21 mouse cellular contexts compared by ENCODE assay signal in the genomic region with DNA sequence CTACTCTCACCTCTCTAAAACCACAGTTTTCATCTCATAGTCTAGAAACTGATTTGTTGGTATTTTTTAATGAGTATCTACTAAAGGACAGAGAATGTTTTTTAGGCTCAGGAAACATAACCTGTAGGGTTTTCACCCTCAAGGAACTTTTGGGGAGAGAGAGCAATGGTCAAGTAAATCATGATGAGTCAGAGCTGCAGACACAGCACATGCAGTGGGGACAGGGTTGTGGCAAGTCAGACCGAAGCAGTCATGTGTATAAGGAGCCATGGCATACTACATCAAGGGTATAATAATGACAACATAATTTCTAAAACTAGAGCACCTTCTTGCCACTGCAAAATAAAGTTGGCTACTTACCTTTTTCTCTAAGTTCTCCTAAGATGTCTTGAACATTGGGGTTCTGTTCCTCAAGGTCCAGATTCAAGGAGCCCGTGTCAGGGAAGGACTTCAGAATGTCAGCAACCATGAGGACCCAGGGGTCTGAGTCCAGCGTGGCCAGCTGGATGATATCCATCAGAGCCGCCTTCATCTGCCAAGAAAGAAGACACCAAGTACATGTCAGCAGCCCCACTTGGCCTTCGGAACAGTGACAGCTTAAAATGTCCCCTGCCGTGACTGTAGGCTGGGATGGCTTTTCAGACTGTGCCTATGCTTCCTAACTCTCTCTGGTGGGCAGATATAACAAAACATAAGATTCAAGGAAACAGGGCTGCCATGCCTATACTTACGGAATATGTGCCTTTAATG. TPM values are rescaled to one million over a fixed set of nuclear protein-coding genes. Genes with fewer than 3 reads are reported as not detected.
DNase-seq lines count a peak whose midpoint lies in the region; ATAC-seq and TF ChIP-seq lines count a peak whose summit lies in the region.
"Had no signal": no experiment of that assay in that cellular context is flagged by ENCODE, and none has a peak within 500 bp of the region (broad histone marks: within the 10 kb centered on the region; RNA-seq: fewer than 3 reads in every experiment).

No protein-coding gene starts in this region.

- no peak for TF ChIP-seq RAD21 in MEL (IDR thresholded peaks at IDR 0.05; ENCODE audit: low read depth, low read length)

- H3K4me3 ChIP-seq in heart, embryonic 13.5 days, result no peak overlapping the region
- no peak overlapping the region for H3K4me3 ChIP-seq in MEL (ENCODE audit: control insufficient read depth in 1 of 2, insufficient read depth in 1 of 2, low read depth in 2 of 2, low read length in 2 of 2)
- H3K4me3 ChIP-seq in heart, adult 2 months, result no peak overlapping the region
- H3K4me3 ChIP-seq: forebrain, embryonic 12.5 days; limb, embryonic 13.5 days; neural tube, embryonic 12.5 days; stomach, embryonic 15.5 days had no signal

- no peak overlapping the region for H3K4me2 ChIP-seq in heart, embryonic 13.5 days
- H3K4me2 ChIP-seq: forebrain, embryonic 12.5 days; hindbrain, embryonic 14.5 days; limb, embryonic 13.5 days; midbrain, embryonic 11.5 days; neural tube, embryonic 12.5 days; stomach, embryonic 15.5 days had no signal

- ATAC-seq in heart, embryonic 13.5 days (ENCODE audit: extremely low read depth, insufficient number of reproducible peaks, low FRiP score, low TSS enrichment), result no peak
- no peak for ATAC-seq in inflammation-experienced regulatory T-cells, adult 6 months
- ATAC-seq: CD4-positive, CD25-positive, alpha-beta regulatory T cell, adult 4 months; intestine, embryonic 16.5 days had no signal

- TF ChIP-seq EP300 in MEL (IDR thresholded peaks at IDR 0.05; ENCODE audit: low read depth in 1 of 2, low read length in 2 of 2), result no peak
- TF ChIP-seq EP300 in heart, adult 2 months (IDR thresholded peaks at IDR 0.05; ENCODE audit: insufficient read depth, low read depth, low read length), result no peak

- no peaks in the 10 kb centered on the region for H3K27me3 ChIP-seq in heart, embryonic 13.5 days (replicated peaks)
- no peaks in the 10 kb centered on the region for H3K27me3 ChIP-seq in MEL (ENCODE audit: control insufficient read depth in 1 of 2, insufficient read depth in 2 of 2, low read length in 2 of 2)
- no peaks in the 10 kb centered on the region for H3K27me3 ChIP-seq in heart, adult 2 months (ENCODE audit: control insufficient read depth, insufficient read depth, low read length)
- H3K27me3 ChIP-seq: forebrain, embryonic 12.5 days; limb, embryonic 13.5 days; neural tube, embryonic 12.5 days; stomach, embryonic 15.5 days had no signal

- peaks cover 19% of the 10 kb centered on the region for H3K79me2 ChIP-seq in MEL (ENCODE audit: control insufficient read depth, insufficient read depth, low read length, poor library complexity)
- peaks cover 7% of the 10 kb centered on the region for H3K79me2 ChIP-seq in heart, adult 2 months (replicated peaks; ENCODE audit: control insufficient read depth, insufficient read depth, low read length)

- DNase-seq in heart, postnatal 14 days, result no peak
- peak; percentile 50 for DNase-seq in 416B (ENCODE audit: low read depth)
- DNase-seq in MEL (ENCODE audit: low read depth, low spot score), result no peak
- DNase-seq in cerebellum, postnatal 14 days, result peak; percentile 67 to 79
- no peak for DNase-seq in heart, adult 2 months
- DNase-seq: adrenal gland, postnatal 14 days; heart, postnatal 10 days; kidney, postnatal 10 days; lung, postnatal 14 days; thymus, adult 2 months had no signal

- no peaks in the 10 kb centered on the region for H3K9me3 ChIP-seq in heart, embryonic 13.5 days
- no peaks in the 10 kb centered on the region for H3K9me3 ChIP-seq in MEL (replicated peaks; ENCODE audit: insufficient read depth, low read length)
- H3K9me3 ChIP-seq: forebrain, embryonic 12.5 days; neural tube, embryonic 12.5 days; stomach, embryonic 15.5 days had no signal

- H3K4me1 ChIP-seq in heart, embryonic 13.5 days, result peaks cover 12% of the 10 kb centered on the region
- H3K4me1 ChIP-seq in MEL (ENCODE audit: control insufficient read depth in 1 of 2, insufficient read depth in 2 of 2, low read length in 2 of 2), result peaks cover 7 to 15% of the 10 kb centered on the region in 2 experiments
- H3K4me1 ChIP-seq in heart, adult 2 months (ENCODE audit: control insufficient read depth, insufficient read depth, low read length), result peaks cover 15% of the 10 kb centered on the region
- H3K4me1 ChIP-seq: forebrain, embryonic 12.5 days; limb, embryonic 13.5 days; neural tube, embryonic 12.5 days; stomach, embryonic 15.5 days had no signal

- 81% methylated on average over 7 of the region's 7 CpGs for WGBS in heart, embryonic 13.5 days
- 68% methylated on average over 7 of the region's 7 CpGs for WGBS in heart, adult 2 months

- intact Hi-C loops in heart, postnatal 14 days (cut with DNase I), result no loop called here
- intact Hi-C loops in heart, adult 2 months (cut with DNase I), result no loop called here

- TF ChIP-seq CTCF in MEL (IDR thresholded peaks at IDR 0.05 in 2 of 3, conservative IDR thresholded peaks at IDR 0.05 in 1 of 3; ENCODE audit: control insufficient read depth in 1 of 3, insufficient read depth in 1 of 3, low read depth in 2 of 3, low read length in 3 of 3, poor library complexity in 1 of 3, severe bottlenecking in 1 of 3), result no peak
- no peak for TF ChIP-seq CTCF in heart, adult 2 months (IDR thresholded peaks at IDR 0.05)

- H3K9ac ChIP-seq in heart, embryonic 13.5 days, result no peak overlapping the region
- H3K9ac ChIP-seq in MEL (ENCODE audit: control insufficient read depth, low read depth, low read length, poor library complexity, severe bottlenecking), result no peak overlapping the region
- H3K9ac ChIP-seq in heart, adult 2 months (ENCODE audit: low read depth, low read length), result no peak overlapping the region
- H3K9ac ChIP-seq: forebrain, embryonic 12.5 days; hindbrain, embryonic 14.5 days; limb, embryonic 13.5 days; liver, embryonic 14.5 days; neural tube, embryonic 12.5 days; stomach, embryonic 15.5 days had no signal

- no peak for TF ChIP-seq POLR2A in MEL (IDR thresholded peaks at IDR 0.05; ENCODE audit: control insufficient read depth in 1 of 2, insufficient read depth in 1 of 2, low read depth in 1 of 2, low read length in 2 of 2, poor library complexity in 1 of 2)
- no peak for TF ChIP-seq POLR2A in heart, adult 2 months (IDR thresholded peaks at IDR 0.05; ENCODE audit: insufficient read depth, low read depth, low read length)

- peaks cover 56% of the 10 kb centered on the region for H3K36me3 ChIP-seq in heart, embryonic 13.5 days
- peaks cover 21 to 40% of the 10 kb centered on the region in 2 experiments for H3K36me3 ChIP-seq in MEL (ENCODE audit: control insufficient read depth in 1 of 2, insufficient read depth in 2 of 2, low read length in 2 of 2)
- peaks cover 6% of the 10 kb centered on the region for H3K36me3 ChIP-seq in heart, adult 2 months (ENCODE audit: control insufficient read depth, insufficient read depth, low read length)

- H3K27ac ChIP-seq in heart, embryonic 13.5 days (replicated peaks), result 0 out of 2 replicates have a peak overlapping the region, but pooled peaks have one; percentile 2
- H3K27ac ChIP-seq in MEL (ENCODE audit: control insufficient read depth, low read depth, low read length), result peak overlapping the region; percentile 32; the same call in 1 of the 2 replicates
- no peak overlapping the region for H3K27ac ChIP-seq in heart, adult 2 months
- H3K27ac ChIP-seq: forebrain, embryonic 12.5 days; hindbrain, embryonic 14.5 days; limb, embryonic 13.5 days; liver, embryonic 14.5 days; neural tube, embryonic 12.5 days; stomach, embryonic 15.5 days had no signal

TF ChIP-seq in MEL, 35 proteins besides CTCF, POLR2A, EP300 and RAD21:
- TF ChIP-seq CHD1 (IDR thresholded peaks at IDR 0.05; ENCODE audit: low read depth, low read length) (no peak), POLR2AphosphoS5 (IDR thresholded peaks at IDR 0.05; ENCODE audit: borderline replicate concordance, low read depth, low read length) (no peak)
TF ChIP-seq in MEL: peak in this region for 0.

RNA-seq across cellular contexts. Expression of gene Nelfa, which starts 14.6 kb away (rescaled TPM):
- polyA plus RNA-seq in heart, embryonic 13.5 days (2015; fragmentation: Nextera tagmentation; extraction: Ambion mirVana), result 33.3 and 33.5 TPM in 2 replicates
- total RNA-seq in heart, postnatal 14 days (2021), result 10 to 100 TPM; 11.6 to 12.8 TPM
- total RNA-seq in MEL (2012; rRNA removed), result 58.7 and 60.5 TPM in 2 replicates
- 100 to 1,000 TPM; 117 to 207 TPM for polyA plus RNA-seq in MEL (2012; ENCODE audit: insufficient read depth in 1 of 2, insufficient read length in 2 of 2, low read depth in 1 of 2, low replicate concordance in 2 of 2, missing spikeins in 1 of 2)
- 10 to 100 TPM; 38.6 to 41.2 (median 40.0) TPM for polyA plus RNA-seq in inflammation-experienced regulatory T-cells, adult 6 months (2017; shearing (Covaris generic))
- total RNA-seq in heart, adult 2 months (2021), result 10 to 100 TPM; 10.3 to 10.4 TPM
- polyA plus RNA-seq in heart, adult 2 months (2012; rRNA removed), result 15.8 and 18.4 TPM in 2 replicates

Comparison
In these comparisons a context has a peak if more than half of its experiments do, and no peak if none do; other contexts are left out.
1. DNase-seq: peak in 416B (single experiment) and cerebellum, postnatal 14 days (2 of 2); none in heart, postnatal 14 days (0 of 2), MEL (single experiment) and heart, adult 2 months (0 of 2).